Mouse (Mus musculus): ENCODE measurements around the gene Olfr630.
"Not testable (repeated sequence)": the region's sequence is repeated elsewhere in the genome, so short reads cannot be mapped to it uniquely, and the experiment has no call there.

Olfr630 gene

DNA sequence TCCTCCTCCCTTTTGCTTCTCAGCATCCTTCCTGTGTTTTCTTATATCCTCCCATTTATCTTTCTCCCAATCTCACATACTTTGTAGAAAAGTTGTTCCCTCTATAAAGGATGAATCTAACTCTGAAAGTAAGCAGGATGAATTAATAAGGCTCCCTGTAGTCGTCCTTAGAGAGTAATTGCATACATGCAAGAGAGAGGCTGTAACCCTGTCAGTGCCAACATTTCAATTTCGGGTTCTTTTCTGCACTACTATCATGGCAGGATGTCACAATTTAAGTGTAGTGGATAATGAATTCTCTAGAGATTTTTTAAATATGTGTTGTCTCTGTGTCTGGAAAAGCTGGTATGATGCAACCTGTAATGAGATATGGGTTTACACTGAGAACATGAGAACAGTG lies at the start of gene Olfr630:
Gene Olfr630 (minus strand): TSS at position 101 of the 400 bp plus-strand sequence.
- no peak for DNase-seq

DNA sequence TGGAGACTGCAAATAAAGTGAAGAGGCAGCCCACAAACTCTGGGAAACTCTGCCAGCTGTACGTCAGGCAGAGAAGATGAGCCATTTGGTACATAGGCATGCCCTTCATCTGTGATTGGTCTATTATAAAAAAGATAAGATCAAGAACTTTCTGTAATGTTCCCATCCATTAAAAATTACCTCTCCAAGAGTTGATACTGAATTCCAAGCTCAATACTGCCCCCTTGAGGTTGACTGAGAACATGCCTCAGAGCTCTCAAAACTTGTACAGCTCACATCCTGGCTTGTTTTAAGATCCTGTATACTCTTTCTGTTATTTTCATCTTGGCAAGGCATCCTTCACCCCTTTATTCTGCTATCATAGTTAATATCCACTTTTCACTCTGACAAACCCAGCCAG lies 49.7 kb upstream of the Olfr630 start:
- peak; percentile 28 to 32 for DNase-seq

DNA sequence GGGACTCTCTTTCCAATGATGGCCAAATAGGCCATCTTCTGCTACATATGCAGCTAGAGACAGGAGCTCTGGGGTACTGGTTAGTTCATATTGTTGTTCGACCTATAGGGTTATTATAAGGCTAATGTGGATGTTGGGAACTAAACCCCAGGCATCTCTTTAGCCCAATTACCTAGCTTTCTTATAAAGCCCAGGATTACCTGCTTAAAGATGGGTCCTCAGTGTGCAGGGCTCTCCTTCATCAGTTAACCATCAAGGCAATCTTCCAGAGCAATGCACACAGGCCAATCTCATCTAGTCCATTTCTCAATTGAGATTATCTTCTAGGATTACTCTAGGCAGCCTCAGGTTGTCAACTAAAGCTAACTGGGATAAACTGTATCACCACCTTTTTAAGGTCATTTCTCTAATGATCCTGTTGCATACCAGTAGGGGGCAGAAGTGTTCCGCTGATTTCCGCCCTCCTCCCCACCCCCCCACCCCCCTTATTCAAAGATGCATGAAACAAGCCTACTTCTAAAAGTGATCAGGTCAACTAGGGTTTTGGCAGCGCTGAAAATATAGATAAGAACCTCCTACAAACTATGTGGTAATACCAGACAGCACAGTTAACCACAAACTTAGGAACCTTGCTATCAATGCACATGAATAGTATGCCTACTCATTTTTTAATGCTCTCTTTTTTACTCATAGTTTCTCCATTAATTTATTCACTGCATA lies 35.7 kb upstream of the Olfr630 start:
- DNase-seq, result peak; percentile 34 to 36

DNA sequence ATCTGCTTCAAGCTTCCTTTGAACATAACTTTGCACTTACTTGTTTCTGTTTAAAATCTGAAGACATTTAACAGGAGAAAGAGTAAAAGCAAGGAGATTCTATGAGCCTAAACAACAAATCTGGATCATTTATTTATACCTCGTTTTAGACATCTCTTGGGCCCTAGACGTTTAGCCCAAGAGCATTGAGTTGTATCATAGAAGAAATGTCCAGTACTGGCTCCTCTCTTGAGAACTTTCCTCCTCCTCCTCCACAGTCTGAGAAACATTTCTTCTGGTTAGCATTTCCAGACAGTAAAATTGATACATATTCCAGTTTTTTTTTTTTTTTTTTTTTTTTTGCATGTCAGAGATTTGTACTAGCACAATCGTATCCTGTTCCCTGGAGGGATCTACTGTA lies 34.6 kb upstream of the Olfr630 start, which contains the start of gene Olfr67:
Gene Olfr67 (minus strand): TSS at position 101 of the 400 bp plus-strand sequence.
- no peak for DNase-seq

DNA sequence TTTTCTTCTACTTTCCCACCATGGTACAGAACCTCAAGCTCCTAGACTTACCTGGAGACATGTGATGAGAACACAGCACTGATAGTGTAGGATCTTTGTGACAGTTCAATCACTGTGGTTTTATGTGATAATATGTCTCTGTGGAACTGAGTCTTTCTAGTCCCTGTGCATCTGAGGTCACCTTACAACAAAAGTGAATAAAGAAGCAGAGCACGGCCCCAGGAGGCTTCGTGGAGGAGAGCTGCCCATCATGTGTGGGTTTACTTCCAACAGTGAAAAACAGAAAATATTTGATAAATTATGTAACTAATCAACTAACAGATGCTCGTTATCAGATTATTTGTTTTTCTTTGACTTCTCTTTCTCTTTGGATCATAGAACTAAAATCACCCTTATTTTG lies 22.5 kb upstream of the Olfr630 start, which contains the start of gene Olfr68:
Gene Olfr68 (minus strand): TSS at position 101 of the 400 bp plus-strand sequence.
- no peak for DNase-seq

DNA sequence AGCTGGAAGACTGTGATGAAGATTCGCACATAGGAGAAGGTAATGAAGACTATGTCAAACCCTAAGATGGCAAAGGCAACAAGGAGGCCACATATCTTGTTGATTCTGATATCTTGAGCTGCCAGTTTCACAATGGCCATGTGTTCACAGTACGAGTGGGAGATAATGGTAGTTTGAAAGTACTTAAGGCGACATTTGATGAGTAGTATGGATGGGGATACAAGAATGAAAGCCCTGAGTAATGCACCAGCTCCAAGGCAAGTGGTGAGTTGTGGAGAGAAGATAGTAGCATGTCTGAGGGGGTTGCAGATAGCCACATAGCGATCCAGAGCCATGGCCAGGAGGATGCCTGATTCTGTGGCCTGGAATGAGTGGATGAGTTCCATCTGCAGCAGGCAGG lies 20.5 kb upstream of the Olfr630 start:
- not testable (repeated sequence) for DNase-seq

DNA sequence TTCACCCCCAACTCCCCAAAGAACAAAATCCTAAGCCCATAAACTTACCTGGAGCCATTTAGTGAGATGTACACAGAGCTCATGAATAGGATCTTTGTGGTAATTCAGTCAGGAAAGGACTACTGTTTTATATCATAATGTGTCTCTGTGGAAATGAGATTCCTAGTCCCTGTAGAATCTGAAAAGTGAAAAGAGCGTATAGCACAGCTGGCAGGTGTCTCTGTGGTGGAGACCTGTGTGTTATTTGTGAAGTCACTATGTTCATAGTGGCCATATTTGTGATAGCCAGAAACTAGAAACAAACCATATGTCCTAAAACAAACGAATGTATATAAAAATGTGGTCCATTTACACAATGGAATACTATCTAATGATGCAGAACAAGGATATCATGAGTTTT lies 14.4 kb upstream of the Olfr630 start, which contains the start of gene Olfr69:
Gene Olfr69 (minus strand): TSS at position 101 of the 400 bp plus-strand sequence.
- DNase-seq, result no peak

DNA sequence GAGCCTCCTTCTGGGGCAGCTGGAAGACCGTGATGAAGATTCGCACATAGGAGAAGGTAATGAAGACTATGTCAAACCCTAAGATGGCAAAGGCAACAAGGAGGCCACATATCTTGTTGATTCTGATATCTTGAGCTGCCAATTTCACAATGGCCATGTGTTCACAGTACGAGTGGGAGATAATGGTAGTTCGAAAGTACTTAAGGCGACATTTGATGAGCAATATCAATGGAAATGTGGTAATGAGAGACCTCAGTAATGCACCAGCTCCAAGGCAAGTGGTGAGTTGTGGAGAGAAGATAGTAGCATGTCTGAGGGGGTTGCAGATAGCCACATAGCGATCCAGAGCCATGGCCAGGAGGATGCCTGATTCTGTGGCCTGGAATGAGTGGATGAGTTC lies 10.6 kb upstream of the Olfr630 start:
- DNase-seq, result not testable (repeated sequence)

DNA sequence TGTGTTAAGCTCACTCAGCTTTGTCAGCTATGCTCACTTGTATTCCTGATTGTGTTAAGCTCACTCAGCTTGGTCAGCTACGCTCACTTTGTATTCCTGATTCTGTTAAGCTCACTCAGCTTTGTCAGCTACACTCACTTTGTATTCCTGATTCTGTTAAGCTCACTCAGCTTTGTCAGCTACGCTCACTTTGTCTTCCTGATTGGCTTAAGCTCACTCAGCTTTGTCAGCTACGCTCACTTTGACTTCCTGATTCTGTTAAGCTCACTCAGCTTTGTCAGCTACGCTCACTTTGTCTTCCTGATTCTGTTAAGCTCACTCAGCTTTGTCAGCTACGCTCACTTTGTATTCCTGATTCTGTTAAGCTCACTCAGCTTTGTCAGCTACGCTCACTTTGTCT lies 5.1 kb upstream of the Olfr630 start:
- DNase-seq, result not testable (repeated sequence)

DNA sequence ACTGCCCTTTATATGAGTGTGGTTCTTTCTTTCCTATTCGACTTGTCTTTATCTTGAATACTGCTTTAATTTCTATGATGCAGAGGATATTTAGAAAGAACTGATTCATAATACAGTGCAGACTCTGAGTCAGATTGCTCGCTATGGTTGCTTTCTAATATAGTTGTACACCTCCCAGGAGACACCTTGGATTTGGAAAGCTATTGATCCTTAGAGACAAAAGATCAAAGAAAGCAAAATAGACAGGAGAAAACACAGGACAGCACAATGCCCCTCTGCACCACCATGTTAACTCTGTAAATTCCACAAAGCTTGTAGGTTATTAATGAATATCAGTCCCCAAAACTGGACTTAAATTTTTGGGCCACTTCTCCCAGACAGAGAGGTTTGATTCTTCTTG lies 12.3 kb downstream of the Olfr630 start, which contains the start of gene Olfr629:
Gene Olfr629 (minus strand): TSS at position 101 of the 400 bp plus-strand sequence.
- DNase-seq, result no peak

DNA sequence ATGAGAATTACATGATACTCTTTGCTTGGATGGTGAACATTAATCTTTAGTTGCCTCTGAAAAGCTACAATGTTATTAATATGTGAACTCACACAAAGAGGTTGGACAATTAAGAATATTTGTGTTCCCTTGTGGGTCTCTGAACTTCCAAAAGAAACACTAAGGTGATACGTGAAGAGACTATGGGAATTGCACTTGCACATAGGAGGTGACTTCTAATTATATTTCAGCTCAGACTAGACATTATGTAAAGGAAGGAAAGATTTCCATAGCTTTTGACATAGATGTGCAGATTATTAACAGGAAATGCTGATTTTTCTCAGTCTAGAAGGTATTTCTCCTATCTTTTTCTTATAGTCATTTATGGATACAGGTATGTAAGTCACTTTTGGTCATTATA lies 27.1 kb downstream of the Olfr630 start, which contains the start of gene Olfr628:
Gene Olfr628 (plus strand): TSS at position 301 of the 400 bp plus-strand sequence.
- DNase-seq, result no peak

DNA sequence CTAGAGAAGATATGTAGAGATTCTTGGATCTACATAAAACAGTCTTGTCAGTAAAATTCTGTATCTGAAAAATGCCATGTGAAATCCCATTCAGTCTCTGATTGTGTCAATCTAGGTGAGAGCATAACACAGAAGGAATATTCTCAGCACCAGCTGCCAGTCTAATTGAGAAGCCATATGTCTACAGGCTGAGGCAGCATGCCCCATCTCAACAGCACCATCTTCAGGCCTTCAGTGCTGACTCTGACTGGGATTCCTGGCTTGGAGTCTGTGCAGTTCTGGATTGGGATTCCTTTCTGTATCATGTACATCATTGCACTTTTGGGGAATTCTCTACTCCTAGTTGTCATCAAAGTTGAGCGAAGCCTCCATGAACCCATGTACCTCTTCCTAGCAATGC lies 40.7 kb downstream of the Olfr630 start:
- not testable (repeated sequence) for DNase-seq

DNA sequence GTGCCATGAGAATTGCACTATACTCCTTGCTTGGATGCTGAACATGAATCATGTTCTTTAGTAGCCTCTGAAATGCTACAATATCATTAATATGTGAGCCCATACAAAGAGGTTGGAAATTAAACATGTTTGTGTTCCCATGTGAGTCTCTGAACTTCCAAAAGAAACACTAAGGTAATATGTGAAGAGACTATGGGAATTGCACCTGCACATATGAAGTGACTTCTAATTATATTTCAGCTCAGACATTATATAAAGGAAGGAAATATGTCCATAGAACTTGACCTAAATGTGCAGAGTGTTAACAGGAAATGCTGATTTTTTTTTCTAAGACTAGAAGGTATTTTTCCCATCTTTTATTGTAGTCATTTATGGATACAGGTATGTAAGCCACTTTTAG lies 42.8 kb downstream of the Olfr630 start, which contains the start of gene Olfr243:
Gene Olfr243 (plus strand): TSS at position 301 of the 400 bp plus-strand sequence.
- DNase-seq, result no peak

DNA sequence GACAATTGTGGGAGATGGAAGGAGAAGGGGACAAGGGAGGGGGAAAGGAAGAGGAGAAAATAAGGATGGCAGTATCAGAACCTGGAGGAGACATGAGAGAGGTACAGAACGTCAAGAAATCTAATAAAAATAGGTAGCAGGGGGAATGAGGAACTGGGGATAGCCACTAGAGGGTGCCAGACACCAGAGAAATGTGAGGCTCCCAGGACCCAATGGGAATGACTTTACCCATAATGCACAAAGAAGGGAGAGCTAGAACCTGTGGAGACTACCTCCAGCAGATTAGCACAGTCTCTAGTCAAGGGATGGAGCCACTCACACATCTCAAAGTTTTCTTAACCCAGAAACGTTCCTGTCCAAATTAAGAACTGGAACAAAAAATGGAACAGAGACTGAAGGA lies 45.1 kb downstream of the Olfr630 start:
- peak; percentile 25 to 35 for DNase-seq

Data from B cell, adult 2 months (primary cell).